Mouse (Mus musculus): ENCODE results near the gene Shc3. TPM values are rescaled to one million over a fixed set of nuclear protein-coding genes. Genes with fewer than 3 reads are reported as not detected.

Shc3 gene
- polyA plus RNA-seq (2012; rRNA removed; ENCODE audit: low replicate concordance), result 0.08 and 0.41 TPM in 2 replicates

GRCm38 (mm10) chr13:51568911-51569684, at the start of gene Shc3:
Gene Shc3, minus strand, starts transcription at chr13:51569419.

GRCm38 (mm10) chr13:51408519-51409001, 160.7 kb downstream of the Shc3 start, which contains the start of gene S1pr3:
Gene S1pr3, plus strand, starts transcription at chr13:51408639.

Other genes with a start within 250 kb of the Shc3 start
- gene S1pr3, start 160.8 kb downstream of the Shc3 start, polyA plus RNA-seq (2012; rRNA removed; ENCODE audit: low replicate concordance), result 2.0 and 2.3 TPM in 2 replicates
- 8.5 and 22.8 TPM in 2 replicates for gene Cks2, start 75.8 kb upstream of the Shc3 start, polyA plus RNA-seq (2012; rRNA removed; ENCODE audit: low replicate concordance)
- 9.6 and 13.4 TPM in 2 replicates for gene Secisbp2, start 82.3 kb upstream of the Shc3 start, polyA plus RNA-seq (2012; rRNA removed; ENCODE audit: low replicate concordance)
- gene Sema4d, start 224.3 kb upstream of the Shc3 start, polyA plus RNA-seq (2012; rRNA removed; ENCODE audit: low replicate concordance), result 11.5 and 12.0 TPM in 2 replicates